Mouse (Mus musculus) liver, embryonic 13.5 days (tissue): ENCODE results near the gene Gfer. TPM values are rescaled to one million over a fixed set of nuclear protein-coding genes. Genes with fewer than 3 reads are reported as not detected.
A peak's percentile ranks its signal among the peaks of the same experiment; 100 is the strongest.

Experiments used
- ATAC-seq: fragments of 200-750 bp; cut with Nextera tagmentation; 2 replicates; pipeline ENCODE4 v1.8.0; 2017; ENCODE audit warnings: low read depth, mild to moderate bottlenecking, moderate number of reproducible peaks, moderate library complexity
- DNase-seq: peaks from one replicate; pipeline ENCODE4 v3.0.0; 2022
- H3K27ac ChIP-seq: fragments of 300-500 bp; sonication (generic); 2 replicates; pipeline ENCODE4 v1.5.1; 2015; ENCODE audit warnings: moderate library complexity, mild to moderate bottlenecking, inconsistent platforms
- H3K27me3 ChIP-seq: fragments of 300-500 bp; sonication (generic); 2 replicates; pipeline ENCODE4 v1.6.1; 2015; ENCODE audit warnings: mild to moderate bottlenecking, inconsistent platforms
- H3K36me3 ChIP-seq: fragments of 300-500 bp; sonication (generic); 2 replicates; pipeline ENCODE4 v1.6.1; 2015; ENCODE audit warnings: mild to moderate bottlenecking, inconsistent platforms
- H3K4me1 ChIP-seq: fragments of 300-500 bp; sonication (generic); replicated peaks from 2 replicates; pipeline ENCODE4 v1.6.1; 2015; ENCODE audit warnings: inconsistent platforms
- H3K4me2 ChIP-seq: fragments of 300-500 bp; sonication (generic); 2 replicates; pipeline ENCODE4 v1.6.1; 2015; ENCODE audit warnings: inconsistent platforms, mild to moderate bottlenecking, moderate library complexity
- H3K4me3 ChIP-seq: fragments of 300-500 bp; sonication (generic); replicated peaks from 2 replicates; pipeline ENCODE4 v1.5.1; 2015; ENCODE audit warnings: mild to moderate bottlenecking, inconsistent platforms
- H3K9ac ChIP-seq: fragments of 300-500 bp; sonication (generic); 2 replicates; pipeline ENCODE4 v1.6.1; 2015; ENCODE audit warnings: mild to moderate bottlenecking, inconsistent platforms
- H3K9me3 ChIP-seq: fragments of 300-500 bp; sonication (generic); replicated peaks from 2 replicates; pipeline ENCODE4 v1.6.1; 2016; ENCODE audit warnings: inconsistent platforms
- WGBS: fragments of 180-500 bp; shearing (Covaris S2); methylation state at CpG from one replicate; pipeline ENCODE4 v1.1.7; 2015; ENCODE audit not compliant: insufficient replicate concordance; 5-methylcytosine and 5-hydroxymethylcytosine counted together
- polyA plus RNA-seq: library from polyadenylated mRNA; unstranded; fragments of >200 nt; fragmentation: Nextera tagmentation; extraction: Ambion mirVana; gene quantifications from 2 replicates; pipeline ENCODE4 v1.2.1, GENCODE M21; 2015

Gene Gfer
- 41.3 and 47.7 TPM in 2 replicates for polyA plus RNA-seq

DNA sequence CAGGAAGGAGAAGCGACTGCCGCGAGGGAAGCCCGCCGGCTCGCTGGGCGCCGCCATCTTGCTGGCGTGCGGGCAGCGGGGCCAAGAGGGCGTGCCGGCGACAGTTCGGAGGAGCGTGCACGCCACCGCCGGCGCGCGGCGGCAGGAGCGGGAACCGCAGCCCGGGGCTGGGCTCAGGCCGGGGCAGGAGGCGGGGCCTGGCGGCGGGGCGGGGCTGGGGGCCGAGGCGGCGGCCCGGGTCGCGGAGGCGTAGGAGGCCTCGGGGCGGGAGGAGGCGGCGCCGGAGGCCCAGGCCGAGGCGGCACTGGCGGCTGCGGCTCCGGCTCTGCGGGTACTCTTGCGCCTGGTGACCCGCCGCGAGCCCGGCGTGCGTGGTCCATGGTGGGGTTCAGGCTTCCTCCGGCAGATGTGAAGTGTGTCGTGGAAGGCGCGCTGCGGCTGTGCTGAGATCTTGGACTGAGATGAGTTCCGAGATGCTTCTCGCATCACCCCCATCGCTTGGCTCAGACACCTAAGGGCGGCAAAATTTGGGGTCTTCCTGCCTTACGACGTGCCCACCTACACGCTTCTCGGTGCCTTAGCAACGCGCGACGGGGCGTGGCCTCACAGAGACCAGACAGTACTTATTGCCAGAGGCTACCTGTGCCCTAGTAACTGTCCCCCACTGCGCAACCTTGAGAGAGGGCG is at the start of gene Gfer, which contains the start of gene Noxo1:
Gene Gfer (minus strand): TSS at position 146 of the 687 bp plus-strand sequence.
Gene Noxo1 (plus strand): TSS at position 224 of the 687 bp plus-strand sequence.
- Histone ChIP-seq H3K4me2 (peak within 1 kb of the TSS; percentile 96), H3K4me3 (peak within 1 kb of the TSS; percentile 84), H3K27ac (peak within 1 kb of the TSS; percentile 88), H3K4me1 (peaks cover 40% of the 10 kb centered on the region), H3K27me3 (peaks cover 11% of the 10 kb centered on the region), H3K9ac (peak within 1 kb of the TSS; percentile 90), H3K36me3 (peaks cover 37% of the 10 kb centered on the region), H3K9me3 (no peaks in the 10 kb centered on the region)
- ATAC-seq, result peak; percentile 94
- peak; percentile 86 for DNase-seq
- WGBS, result under 1% methylated on average over 72 of the region's 76 CpGs

DNA sequence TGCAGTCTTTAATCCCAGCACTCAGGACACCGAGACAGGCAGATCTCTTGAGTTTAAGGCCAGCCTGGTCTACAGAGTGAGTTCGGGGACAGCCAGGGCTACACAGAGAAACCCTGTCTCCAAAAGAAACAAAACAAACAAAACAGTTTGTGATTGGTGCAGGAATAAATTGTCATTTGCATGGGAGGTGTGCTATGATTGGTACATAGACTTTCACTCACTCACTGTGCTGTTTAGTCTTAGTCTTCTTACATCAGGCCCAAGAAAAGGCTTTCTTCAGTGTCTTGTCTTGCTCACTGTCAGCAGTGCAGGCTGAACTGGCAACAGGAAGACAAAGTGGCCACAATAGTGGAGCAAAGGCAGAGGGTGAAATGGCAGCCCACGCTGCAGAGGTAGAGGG is 48.4 kb upstream of the Gfer start:
- Histone ChIP-seq H3K27me3 (peaks cover 29% of the 10 kb centered on the region), H3K36me3 (peaks cover 23% of the 10 kb centered on the region), H3K4me1 (peaks cover 8% of the 10 kb centered on the region), H3K9ac (no peak overlapping the region), H3K4me3 (no peak overlapping the region), H3K4me2 (no peak overlapping the region), H3K27ac (no peak overlapping the region), H3K9me3 (no peaks in the 10 kb centered on the region)
- WGBS, result 72% methylated on average over 3 of the region's 3 CpGs
- ATAC-seq, result no peak
- DNase-seq, result no peak

DNA sequence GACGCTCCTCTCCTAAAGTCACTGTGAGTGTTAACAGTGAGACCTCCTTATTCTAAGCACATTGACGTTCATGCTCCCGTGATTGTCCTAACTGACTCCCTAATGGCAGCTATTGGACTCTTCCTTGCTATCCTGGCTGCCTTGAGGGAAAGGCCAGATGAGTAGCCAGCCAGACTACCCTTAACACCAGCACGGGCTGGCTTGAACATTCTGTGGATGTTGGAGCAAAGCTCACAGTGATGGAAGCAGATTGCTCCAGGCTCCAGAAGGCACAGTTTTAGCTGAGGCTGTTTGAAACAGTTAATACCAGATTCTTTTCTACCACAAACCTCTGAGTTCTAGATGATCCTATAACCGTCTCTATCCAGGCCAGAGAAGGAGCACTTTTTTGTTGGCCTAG is 47.9 kb upstream of the Gfer start:
- peaks cover 23% of the 10 kb centered on the region for H3K36me3 ChIP-seq
- WGBS, result 67% methylated on average over 5 of the region's 5 CpGs
- H3K9ac ChIP-seq, result no peak overlapping the region
- H3K4me3 ChIP-seq, result no peak overlapping the region
- no peak for DNase-seq
- H3K27ac ChIP-seq, result no peak overlapping the region
- H3K27me3 ChIP-seq, result peaks cover 24% of the 10 kb centered on the region
- ATAC-seq, result no peak
- H3K4me1 ChIP-seq, result peaks cover 13% of the 10 kb centered on the region
- H3K9me3 ChIP-seq, result no peaks in the 10 kb centered on the region
- no peak overlapping the region for H3K4me2 ChIP-seq

DNA sequence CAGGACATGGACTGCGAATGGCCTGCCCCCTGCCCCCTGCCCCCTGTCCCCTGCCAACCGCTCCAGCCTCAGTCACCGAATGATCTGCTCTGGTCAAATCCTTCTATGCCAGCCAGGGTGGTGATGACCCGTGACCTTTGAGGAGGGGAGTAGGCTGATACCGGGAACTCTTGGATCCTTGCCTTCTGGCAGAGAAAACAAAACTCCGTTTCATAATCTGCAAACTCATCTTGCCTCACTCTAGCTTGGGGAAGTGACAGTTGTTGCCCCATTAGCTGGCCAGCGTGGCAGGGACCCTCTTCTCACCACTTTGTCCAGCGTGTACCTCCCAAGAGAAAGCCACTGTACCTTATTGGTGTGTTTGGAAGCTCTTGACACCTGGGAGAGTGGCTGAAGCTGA is 46.4 kb upstream of the Gfer start:
- H3K27me3 ChIP-seq, result peaks cover 10% of the 10 kb centered on the region
- no peak overlapping the region for H3K4me2 ChIP-seq
- no peak overlapping the region for H3K9ac ChIP-seq
- no peaks in the 10 kb centered on the region for H3K9me3 ChIP-seq
- H3K27ac ChIP-seq, result no peak overlapping the region
- H3K4me1 ChIP-seq, result peaks cover 25% of the 10 kb centered on the region
- WGBS, result 70% methylated on average over 8 of the region's 8 CpGs
- DNase-seq (no peak), ATAC-seq (no peak)
- H3K4me3 ChIP-seq, result no peak overlapping the region
- peaks cover 23% of the 10 kb centered on the region for H3K36me3 ChIP-seq

DNA sequence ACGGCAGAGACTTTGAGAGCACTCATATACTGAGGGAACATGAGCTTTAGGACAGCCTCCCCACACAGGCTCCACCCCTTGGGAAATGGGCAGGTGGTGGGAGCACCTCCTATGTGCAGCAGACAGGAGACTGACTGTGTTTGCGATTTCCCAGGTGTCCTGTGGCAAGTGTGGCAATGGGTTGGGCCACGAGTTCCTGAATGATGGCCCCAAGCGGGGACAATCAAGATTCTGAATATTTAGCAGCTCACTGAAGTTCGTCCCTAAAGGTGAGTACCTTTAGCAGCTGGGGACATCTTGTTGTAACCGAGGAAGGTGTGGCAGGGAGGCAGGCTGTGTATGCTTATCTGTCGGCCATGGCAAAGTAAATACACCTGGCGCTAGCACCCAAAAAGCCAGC is 44.0 kb upstream of the Gfer start:
- H3K4me3 ChIP-seq, result no peak overlapping the region
- WGBS, result 73% methylated on average over 8 of the region's 8 CpGs
- ATAC-seq (no peak), DNase-seq (no peak)
- H3K4me1 ChIP-seq, result peaks cover 44% of the 10 kb centered on the region
- H3K36me3 ChIP-seq, result peaks cover 23% of the 10 kb centered on the region
- H3K9ac ChIP-seq, result no peak overlapping the region
- no peak overlapping the region for H3K27ac ChIP-seq
- no peaks in the 10 kb centered on the region for H3K9me3 ChIP-seq
- no peak overlapping the region for H3K4me2 ChIP-seq
- H3K27me3 ChIP-seq, result no peaks in the 10 kb centered on the region

DNA sequence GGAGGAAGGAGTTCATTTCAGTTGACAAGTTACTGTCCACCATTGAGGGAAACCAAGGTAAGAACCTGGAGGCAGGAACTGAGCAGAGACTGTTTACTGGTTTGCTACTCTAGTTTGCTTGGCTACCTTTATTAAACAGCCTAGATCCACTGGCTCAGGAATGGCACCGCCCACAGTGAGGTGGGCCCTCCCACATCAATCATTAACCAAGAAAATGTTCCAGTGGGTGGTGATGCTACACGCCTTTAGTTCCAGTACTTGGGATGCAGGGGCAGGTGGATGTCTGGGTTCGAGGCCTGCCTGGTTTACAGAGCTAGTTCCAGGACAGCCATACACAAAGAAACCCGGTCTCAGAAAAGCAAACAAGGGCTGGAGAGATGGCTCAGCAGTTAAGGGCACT is 42.3 kb upstream of the Gfer start:
- Histone ChIP-seq H3K27me3 (no peaks in the 10 kb centered on the region), H3K4me2 (peak overlapping the region; percentile 91; the same call in 1 of the 2 replicates), H3K36me3 (peaks cover 23% of the 10 kb centered on the region), H3K4me1 (peaks cover 45% of the 10 kb centered on the region), H3K27ac (no peak overlapping the region), H3K9me3 (no peaks in the 10 kb centered on the region), H3K9ac (no peak overlapping the region), H3K4me3 (0 out of 2 replicates have a peak overlapping the region, but pooled peaks have one; percentile 75)
- DNase-seq, result no peak
- no peak for ATAC-seq
- 66% methylated on average over 4 of the region's 4 CpGs for WGBS

DNA sequence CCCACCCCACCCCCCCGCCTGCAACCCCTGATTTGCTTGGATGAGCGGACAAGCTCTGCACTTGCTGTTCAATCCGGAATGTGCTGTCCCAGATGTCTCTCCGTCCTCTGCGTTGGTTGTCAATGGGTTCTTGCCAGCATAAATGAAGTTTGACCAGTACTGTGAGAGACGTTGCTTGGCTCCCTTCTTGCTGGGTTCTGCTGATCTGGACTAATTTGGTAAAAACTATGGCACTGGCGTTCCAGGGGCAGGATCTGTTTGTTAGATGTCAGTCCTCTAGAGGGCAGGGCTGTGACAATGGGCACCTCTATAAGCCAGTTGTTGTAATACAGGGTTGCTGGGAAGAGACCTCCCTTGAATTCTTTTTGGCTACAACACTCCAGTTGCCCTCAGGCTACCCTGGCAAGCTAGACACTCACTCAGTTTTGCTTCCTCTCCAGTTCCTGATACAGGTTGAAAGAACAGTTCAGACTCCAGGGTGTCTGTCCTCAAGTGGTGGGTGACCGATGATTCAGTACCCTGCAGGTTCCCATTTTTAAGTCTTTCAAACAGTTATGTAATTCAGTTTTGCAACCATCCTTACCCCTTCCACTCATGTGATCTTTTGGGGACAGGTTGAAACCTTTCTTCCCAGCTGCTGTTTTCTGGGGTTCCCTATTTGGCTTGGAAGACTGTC is 41.3 kb upstream of the Gfer start:
- Histone ChIP-seq H3K9me3 (no peaks in the 10 kb centered on the region), H3K27ac (peak overlapping the region; percentile 84), H3K4me2 (peak overlapping the region; percentile 91), H3K4me3 (peak overlapping the region; percentile 75), H3K36me3 (peaks cover 21% of the 10 kb centered on the region), H3K27me3 (no peaks in the 10 kb centered on the region), H3K9ac (peak overlapping the region; percentile 82), H3K4me1 (peaks cover 45% of the 10 kb centered on the region)
- ATAC-seq, result no peak
- WGBS, result 23% methylated on average over 8 of the region's 8 CpGs
- no peak for DNase-seq

DNA sequence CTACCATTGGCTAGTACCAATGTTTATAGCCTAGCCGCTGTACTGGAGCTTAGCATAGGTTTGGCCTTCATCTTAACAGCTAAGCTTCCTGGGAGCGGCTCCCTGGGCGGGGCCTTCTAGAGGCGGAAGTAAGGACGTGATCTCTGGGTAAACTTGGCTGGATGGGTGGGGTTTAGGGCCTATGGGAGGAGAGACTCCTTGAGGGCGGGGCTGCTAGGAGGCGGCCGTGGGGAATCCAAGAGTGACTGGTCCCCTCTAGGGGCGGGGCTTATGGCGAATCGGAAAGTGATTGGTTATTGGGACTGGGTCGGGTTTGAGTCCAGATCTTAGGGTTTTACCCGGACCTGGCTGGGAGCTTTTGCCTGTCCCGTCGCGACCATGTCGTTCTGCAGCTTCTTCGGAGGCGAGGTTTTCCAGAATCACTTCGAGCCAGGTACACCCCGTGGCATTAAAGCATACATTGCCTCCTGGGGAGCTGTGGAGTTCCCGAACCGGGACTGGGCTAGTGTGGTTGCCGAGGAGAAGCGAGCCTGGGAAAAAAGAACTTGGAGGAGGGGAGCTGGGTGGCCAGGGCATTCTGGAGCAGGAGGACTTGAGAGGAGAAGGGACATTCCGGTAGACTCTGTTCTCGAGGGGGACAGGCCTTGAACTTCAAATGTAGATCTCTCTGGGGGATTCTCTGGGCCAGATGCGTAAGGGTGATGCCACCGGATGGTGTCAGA is 40.5 kb upstream of the Gfer start, which contains the start of gene Msrb1:
Gene Msrb1 (plus strand): TSS at position 313 of the 722 bp plus-strand sequence.
- H3K27ac ChIP-seq, result peak within 1 kb of the TSS; percentile 87
- DNase-seq (peak; percentile 100), ATAC-seq (peak; percentile 96)
- H3K9ac ChIP-seq, result peak within 1 kb of the TSS; percentile 82
- peak within 1 kb of the TSS; percentile 75 for H3K4me3 ChIP-seq
- H3K36me3 ChIP-seq, result peaks cover 14% of the 10 kb centered on the region
- H3K4me2 ChIP-seq, result peak within 1 kb of the TSS; percentile 91
- under 1% methylated on average over 29 of the region's 29 CpGs for WGBS
- H3K27me3 ChIP-seq, result no peaks in the 10 kb centered on the region
- H3K9me3 ChIP-seq, result no peaks in the 10 kb centered on the region
- peaks cover 45% of the 10 kb centered on the region for H3K4me1 ChIP-seq

DNA sequence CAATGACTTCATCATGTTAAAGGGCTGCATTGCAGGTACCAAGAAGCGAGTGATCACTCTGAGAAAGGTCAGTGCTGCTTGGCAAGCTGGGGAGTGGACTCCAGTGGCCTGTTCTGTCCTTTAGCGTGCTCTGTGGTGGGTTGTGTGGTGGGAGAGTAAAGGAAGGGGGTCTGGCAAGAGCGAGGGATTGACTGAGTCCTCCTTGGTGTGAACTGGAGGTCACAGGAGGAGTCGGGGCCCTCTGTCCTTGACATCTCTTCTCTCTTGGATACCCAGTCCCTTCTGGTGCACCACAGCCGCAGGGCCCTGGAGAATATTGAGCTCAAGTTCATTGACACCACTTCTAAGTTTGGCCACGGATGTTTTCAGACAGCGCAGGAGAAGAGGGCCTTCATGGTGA is 39.5 kb upstream of the Gfer start:
- Histone ChIP-seq H3K27ac (peak overlapping the region; percentile 87), H3K36me3 (peaks cover 10% of the 10 kb centered on the region), H3K9ac (peak overlapping the region; percentile 66), H3K4me2 (peak overlapping the region; percentile 91), H3K4me3 (peak overlapping the region; percentile 48), H3K27me3 (0 out of 2 replicates have a peak, but pooled peaks cover 3% of the 10 kb centered on the region), H3K4me1 (peaks cover 45% of the 10 kb centered on the region), H3K9me3 (no peaks in the 10 kb centered on the region)
- 72% methylated on average over 7 of the region's 7 CpGs for WGBS
- ATAC-seq (no peak), DNase-seq (no peak)

DNA sequence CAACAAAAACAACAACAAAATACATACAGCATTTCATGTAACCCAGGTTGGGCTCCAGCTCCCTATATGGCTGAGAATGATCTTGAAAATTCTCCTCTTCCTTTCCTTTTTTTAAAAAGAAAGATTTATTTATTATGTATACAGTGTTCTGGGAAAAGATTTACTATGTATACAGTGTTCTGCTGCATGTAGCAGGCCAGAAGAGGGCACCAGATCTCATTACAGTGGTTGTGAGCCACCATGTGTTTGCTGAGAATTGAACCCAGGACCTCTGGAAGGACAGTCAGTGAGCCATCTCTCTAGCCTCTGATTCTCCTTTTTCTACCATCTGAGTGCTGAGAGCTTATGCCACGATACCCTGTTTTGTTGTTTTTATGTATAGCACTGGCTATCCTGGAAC is 38.6 kb upstream of the Gfer start:
- Histone ChIP-seq H3K4me3 (no peak overlapping the region), H3K36me3 (peaks cover 1% of the 10 kb centered on the region; the same call in 1 of the 2 replicates), H3K9ac (no peak overlapping the region), H3K27ac (no peak overlapping the region), H3K4me2 (no peak overlapping the region), H3K9me3 (no peaks in the 10 kb centered on the region), H3K27me3 (0 out of 2 replicates have a peak, but pooled peaks cover 3% of the 10 kb centered on the region), H3K4me1 (peaks cover 38% of the 10 kb centered on the region)
- 68% methylated on average over 1 of the region's 1 CpGs for WGBS
- ATAC-seq (no peak), DNase-seq (no peak)

DNA sequence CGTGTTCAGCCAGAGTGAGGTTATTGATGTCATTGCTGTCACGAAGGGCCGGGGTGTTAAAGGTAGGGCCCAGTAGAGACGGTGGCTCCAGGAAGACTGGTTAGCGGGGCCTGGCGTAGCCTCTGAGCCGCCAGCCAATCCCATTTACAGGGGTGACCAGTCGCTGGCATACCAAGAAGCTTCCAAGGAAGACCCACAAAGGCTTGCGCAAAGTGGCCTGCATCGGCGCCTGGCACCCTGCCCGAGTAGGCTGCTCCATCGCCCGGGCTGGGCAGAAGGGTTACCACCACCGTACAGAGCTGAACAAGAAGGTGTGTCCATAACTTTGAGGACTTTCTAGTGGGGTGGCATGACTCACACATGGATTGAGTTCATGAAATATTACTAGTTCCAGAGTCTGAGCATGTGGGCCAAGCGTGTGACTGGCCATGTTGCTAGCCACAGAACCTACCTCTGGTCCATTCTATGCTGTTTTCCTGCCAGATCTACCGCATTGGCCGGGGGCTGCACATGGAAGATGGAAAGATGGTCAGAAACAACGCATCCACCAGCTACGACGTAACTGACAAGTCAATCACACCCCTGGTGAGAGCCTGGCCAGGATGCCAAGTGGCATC is 37.6 kb upstream of the Gfer start:
- Histone ChIP-seq H3K4me3 (no peak overlapping the region), H3K36me3 (no peaks in the 10 kb centered on the region), H3K27me3 (0 out of 2 replicates have a peak, but pooled peaks cover 4% of the 10 kb centered on the region), H3K9ac (no peak overlapping the region), H3K4me2 (no peak overlapping the region), H3K27ac (no peak overlapping the region), H3K9me3 (no peaks in the 10 kb centered on the region), H3K4me1 (peaks cover 31% of the 10 kb centered on the region)
- ATAC-seq, result no peak
- DNase-seq, result no peak
- WGBS, result 82% methylated on average over 21 of the region's 21 CpGs
